Mouse (Mus musculus) brain, embryonic 14.5 days (tissue): ENCODE results near the gene Vmn1r29.
"Not testable (repeated sequence)": the region's sequence is repeated elsewhere in the genome, so short reads cannot be mapped to it uniquely, and the experiment has no call there.

Source experiments
- CTCF ChIP-seq: fragments of 200-500 bp; IDR thresholded peaks from 2 replicates; pipeline ENCODE4 v1.5.1; 2012; ENCODE audit warnings: inconsistent platforms, mild to moderate bottlenecking, moderate library complexity, borderline replicate concordance; ENCODE audit not compliant: insufficient read depth, insufficient read length; ENCODE audit errors: extremely low read depth
- POLR2A ChIP-seq: fragments of 200-500 bp; IDR thresholded peaks from 2 replicates; pipeline ENCODE4 v1.6.1; 2012; ENCODE audit warnings: mild to moderate bottlenecking, inconsistent platforms, borderline replicate concordance; ENCODE audit not compliant: poor library complexity, insufficient read depth, insufficient read length, severe bottlenecking; ENCODE audit errors: extremely low read depth

DNA sequence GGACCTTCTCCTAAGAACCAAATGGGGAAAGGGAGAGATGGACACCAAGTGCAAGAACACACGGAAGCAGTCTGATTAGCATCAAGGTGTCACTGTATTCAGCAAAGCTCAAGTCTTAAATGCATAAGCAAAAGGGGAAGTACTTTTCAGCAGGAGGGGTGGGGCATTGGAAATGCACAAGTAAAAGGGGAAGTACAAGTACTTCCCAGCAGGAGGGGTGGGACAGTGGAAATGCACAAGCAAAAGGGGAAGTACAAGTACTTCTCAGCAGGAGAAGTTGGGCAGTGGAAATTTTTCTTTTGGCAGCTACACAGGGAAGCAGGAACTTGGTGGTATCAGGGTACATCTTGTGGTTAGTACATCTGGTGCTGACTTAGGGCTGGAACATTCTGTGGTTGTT, 21.7 kb upstream of the Vmn1r29 start:
- TF ChIP-seq CTCF, POLR2A: not testable (repeated sequence)
